Mouse (Mus musculus): ENCODE results near the gene Gm10197. TPM values are rescaled to one million over a fixed set of nuclear protein-coding genes. Genes with fewer than 3 reads are reported as not detected.

Gm10197 gene
- polyA plus RNA-seq, 1 experiment from 2014 or later: not detected

GRCm38 (mm10) chr19:53369469-53370043 is 2.0 kb downstream of the Gm10197 start:
- 36% methylated on average over 14 of the region's 14 CpGs for WGBS (ENCODE audit: insufficient replicate concordance)
- Histone ChIP-seq H3K4me1 (replicated peaks) (peaks cover 19% of the 10 kb centered on the region), H3K9ac (no peak overlapping the region), H3K4me3 (replicated peaks) (no peak overlapping the region), H3K4me2 (no peak overlapping the region), H3K27me3 (no peaks in the 10 kb centered on the region), H3K9me3 (replicated peaks) (no peaks in the 10 kb centered on the region), H3K36me3 (peaks cover 38% of the 10 kb centered on the region), H3K27ac (no peak overlapping the region)
- peak; percentile 44; the same call in 1 of the 2 replicates for ATAC-seq (ENCODE audit: low read depth)
- DNase-seq: peak; percentile 48

DNA sequence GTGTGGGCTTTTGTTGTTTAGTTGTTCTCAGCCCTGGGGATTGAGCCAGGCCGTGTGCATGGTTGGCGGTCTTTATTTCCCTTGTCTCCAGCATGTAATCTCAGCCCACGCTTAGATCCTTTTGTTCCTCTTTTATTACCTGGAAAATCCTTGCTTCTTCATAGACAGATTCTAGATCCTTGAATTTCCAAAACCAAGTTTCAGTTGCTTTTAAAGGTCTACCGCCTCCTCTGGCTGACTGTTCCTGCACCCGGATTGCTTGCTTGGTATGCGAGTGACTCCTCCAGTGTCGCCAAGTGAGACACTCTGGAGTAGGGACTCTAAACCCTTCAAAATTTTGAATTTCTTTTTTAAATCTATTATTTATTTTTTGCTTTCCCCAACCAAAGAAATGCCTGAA is 4.7 kb downstream of the Gm10197 start:
- peaks cover 19% of the 10 kb centered on the region for H3K4me1 ChIP-seq (replicated peaks)
- ATAC-seq (ENCODE audit: low read depth) (no peak), DNase-seq (no peak)
- 84% methylated on average over 7 of the region's 7 CpGs for WGBS (ENCODE audit: insufficient replicate concordance)
- no peaks in the 10 kb centered on the region for H3K9me3 ChIP-seq (replicated peaks)
- H3K27me3 ChIP-seq: no peaks in the 10 kb centered on the region
- no peak overlapping the region for H3K4me2 ChIP-seq
- H3K27ac ChIP-seq: no peak overlapping the region
- peaks cover 12% of the 10 kb centered on the region for H3K36me3 ChIP-seq
- no peak overlapping the region for H3K9ac ChIP-seq
- no peak overlapping the region for H3K4me3 ChIP-seq (replicated peaks)

DNA sequence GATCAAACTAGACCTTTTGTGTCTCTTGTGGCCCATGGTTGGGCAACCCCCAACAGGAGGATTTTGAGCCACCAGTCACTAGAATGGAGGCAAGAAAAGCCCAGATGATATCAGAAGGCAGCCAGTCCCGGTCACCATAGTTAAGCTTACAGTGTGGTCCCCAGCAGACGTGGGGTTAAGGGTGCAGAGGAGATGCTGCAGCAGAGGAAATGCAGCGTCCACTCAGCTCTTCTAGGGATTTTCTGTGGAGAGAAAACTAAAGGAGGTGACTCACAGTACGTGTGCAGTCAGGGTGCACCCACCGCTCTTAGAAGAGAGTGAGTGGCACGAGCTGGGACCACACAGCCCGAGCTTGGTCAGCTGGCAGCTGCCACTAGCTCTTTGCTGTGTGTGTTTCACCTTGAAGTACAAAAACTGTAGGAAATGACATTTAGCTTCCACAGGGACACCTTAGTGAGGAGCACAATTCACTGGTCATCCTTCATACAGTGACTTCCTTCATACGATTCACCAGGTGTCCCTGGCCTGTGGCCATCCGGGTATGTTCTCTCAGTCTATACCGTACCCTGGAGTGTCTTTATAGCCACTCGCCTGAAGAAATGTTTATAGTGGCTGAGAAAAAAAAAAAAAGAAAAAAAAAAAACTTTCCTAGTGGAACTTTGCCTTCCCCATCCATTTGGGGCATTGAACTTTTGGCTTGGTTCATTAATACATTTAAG is 5.3 kb downstream of the Gm10197 start:
- DNase-seq (no peak), ATAC-seq (ENCODE audit: low read depth) (no peak)
- Histone ChIP-seq H3K9ac (no peak overlapping the region), H3K27ac (no peak overlapping the region), H3K9me3 (replicated peaks) (no peaks in the 10 kb centered on the region), H3K4me3 (replicated peaks) (no peak overlapping the region), H3K4me1 (replicated peaks) (peaks cover 21% of the 10 kb centered on the region), H3K4me2 (no peak overlapping the region), H3K36me3 (peaks cover 6% of the 10 kb centered on the region), H3K27me3 (no peaks in the 10 kb centered on the region)
- WGBS (ENCODE audit: insufficient replicate concordance): 80% methylated on average over 11 of the region's 11 CpGs

DNA sequence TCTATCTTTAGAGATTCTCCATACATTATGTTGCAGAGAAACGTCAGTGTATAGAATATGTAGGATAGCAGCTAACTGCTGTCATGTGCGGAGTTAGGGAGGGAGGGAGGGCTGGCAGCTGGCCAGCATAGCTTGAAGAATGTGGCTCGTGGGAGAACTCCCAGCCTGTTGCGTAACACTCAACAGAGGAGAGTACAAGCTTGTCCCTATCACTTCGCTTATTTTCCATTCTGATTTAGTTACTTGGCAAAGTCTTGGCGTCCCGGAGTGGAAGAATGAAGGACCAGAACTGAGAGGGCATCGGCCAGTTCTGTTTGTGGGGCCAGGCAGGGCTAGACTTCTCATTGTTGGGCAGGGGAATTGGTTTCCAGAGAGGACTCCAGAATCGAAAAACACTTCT is 6.6 kb downstream of the Gm10197 start:
- ATAC-seq (ENCODE audit: low read depth) (0 out of 2 replicates have a peak, but pooled peaks have one; percentile 38), DNase-seq (no peak)
- Histone ChIP-seq H3K27ac (no peak overlapping the region), H3K9me3 (replicated peaks) (no peaks in the 10 kb centered on the region), H3K4me3 (replicated peaks) (no peak overlapping the region), H3K9ac (no peak overlapping the region), H3K36me3 (peaks cover under 1% of the 10 kb centered on the region; the same call in 1 of the 2 replicates), H3K27me3 (no peaks in the 10 kb centered on the region), H3K4me2 (0 out of 2 replicates have a peak overlapping the region, but pooled peaks have one; percentile 8), H3K4me1 (replicated peaks) (peaks cover 33% of the 10 kb centered on the region)
- 52% methylated on average over 9 of the region's 9 CpGs for WGBS (ENCODE audit: insufficient replicate concordance)

- no peaks in the 10 kb centered on the region for H3K36me3 ChIP-seq
- H3K9me3 ChIP-seq (replicated peaks): no peaks in the 10 kb centered on the region
- no peak overlapping the region for H3K4me2 ChIP-seq
- no peaks in the 10 kb centered on the region for H3K27me3 ChIP-seq
- no peak overlapping the region for H3K27ac ChIP-seq
- no peak overlapping the region for H3K4me3 ChIP-seq (replicated peaks)
- peaks cover 36% of the 10 kb centered on the region for H3K4me1 ChIP-seq (replicated peaks)
- WGBS (ENCODE audit: insufficient replicate concordance): 77% methylated on average over 2 of the region's 2 CpGs
- ATAC-seq (ENCODE audit: low read depth): no peak
- no peak for DNase-seq
- no peak overlapping the region for H3K9ac ChIP-seq
Measured at GRCm38 (mm10) chr19:53364551-53364950, 7.0 kb downstream of the Gm10197 start.

DNA sequence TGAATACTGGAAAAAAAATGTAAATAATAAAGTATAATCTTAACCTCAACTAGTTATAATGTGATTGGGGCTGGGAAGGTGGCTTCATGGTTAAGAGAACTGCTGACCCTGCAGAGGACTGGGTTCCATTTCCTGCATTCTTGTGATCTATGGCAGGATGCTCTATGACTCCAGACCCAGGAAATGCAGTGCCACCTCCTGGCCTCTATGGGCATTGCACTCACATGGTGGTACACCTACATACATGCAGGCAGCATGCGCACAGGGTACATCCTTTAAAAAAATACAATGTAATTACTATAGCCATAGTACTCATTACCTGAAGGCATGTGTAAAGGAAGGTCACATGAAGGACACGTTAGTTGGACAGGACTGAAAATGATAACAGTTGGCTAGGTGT is 8.6 kb downstream of the Gm10197 start:
- 42% methylated on average over 2 of the region's 2 CpGs for WGBS (ENCODE audit: insufficient replicate concordance)
- H3K27me3 ChIP-seq: no peaks in the 10 kb centered on the region
- H3K4me2 ChIP-seq: no peak overlapping the region
- no peaks in the 10 kb centered on the region for H3K9me3 ChIP-seq (replicated peaks)
- no peak overlapping the region for H3K4me3 ChIP-seq (replicated peaks)
- no peak overlapping the region for H3K9ac ChIP-seq
- peaks cover 35% of the 10 kb centered on the region for H3K4me1 ChIP-seq (replicated peaks)
- H3K27ac ChIP-seq: no peak overlapping the region
- no peaks in the 10 kb centered on the region for H3K36me3 ChIP-seq
- ATAC-seq (ENCODE audit: low read depth) (peak; percentile 50; the same call in 1 of the 2 replicates), DNase-seq (peak; percentile 47)

DNA sequence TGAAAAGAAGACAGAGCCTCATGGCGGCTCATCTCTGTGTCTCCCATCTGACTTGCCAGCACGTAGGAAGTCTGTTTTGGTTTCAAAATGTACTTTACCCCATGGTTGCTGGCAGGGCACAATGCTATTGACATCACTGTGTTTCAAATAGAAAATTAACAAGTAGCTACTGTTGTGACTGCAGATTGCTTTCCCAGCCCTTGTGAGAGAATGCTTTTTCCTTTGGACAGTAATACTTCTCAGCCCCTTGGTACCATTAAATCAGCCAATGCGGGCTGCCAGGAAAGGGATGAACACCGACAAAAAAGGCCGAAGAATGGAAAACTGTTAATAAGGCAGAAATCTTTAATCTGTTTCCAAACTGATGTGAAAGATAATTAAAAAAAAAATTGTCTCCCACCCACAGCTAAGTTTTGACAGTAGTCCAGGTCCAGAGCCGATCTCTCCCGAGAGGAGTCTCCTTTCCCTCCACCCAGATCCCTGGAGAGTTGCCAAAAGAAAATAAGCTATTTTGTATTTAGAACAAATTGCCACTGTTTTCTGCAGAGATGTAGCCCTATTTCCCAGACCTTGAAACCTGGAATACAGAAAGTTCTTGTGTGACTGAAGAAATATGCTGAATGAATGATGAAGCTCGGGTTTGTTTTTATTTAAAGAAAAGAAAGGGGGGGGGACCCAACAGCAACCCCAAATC is 11.2 kb downstream of the Gm10197 start:
- DNase-seq (no peak), ATAC-seq (ENCODE audit: low read depth) (no peak)
- H3K4me3 ChIP-seq (replicated peaks): no peak overlapping the region
- H3K4me2 ChIP-seq: no peak overlapping the region
- no peaks in the 10 kb centered on the region for H3K36me3 ChIP-seq
- 76% methylated on average over 8 of the region's 8 CpGs for WGBS (ENCODE audit: insufficient replicate concordance)
- H3K9ac ChIP-seq: no peak overlapping the region
- H3K4me1 ChIP-seq (replicated peaks): peaks cover 29% of the 10 kb centered on the region
- H3K9me3 ChIP-seq (replicated peaks): no peaks in the 10 kb centered on the region
- no peak overlapping the region for H3K27ac ChIP-seq
- no peaks in the 10 kb centered on the region for H3K27me3 ChIP-seq

GRCm38 (mm10) chr19:53359160-53360033 is 12.2 kb downstream of the Gm10197 start:
- 74% methylated on average over 22 of the region's 22 CpGs for WGBS (ENCODE audit: insufficient replicate concordance)
- H3K9ac ChIP-seq: no peak overlapping the region
- no peak overlapping the region for H3K27ac ChIP-seq
- no peaks in the 10 kb centered on the region for H3K36me3 ChIP-seq
- ATAC-seq (ENCODE audit: low read depth) (no peak), DNase-seq (no peak)
- H3K9me3 ChIP-seq (replicated peaks): no peaks in the 10 kb centered on the region
- H3K4me1 ChIP-seq (replicated peaks): peaks cover 24% of the 10 kb centered on the region
- H3K4me2 ChIP-seq: no peak overlapping the region
- H3K4me3 ChIP-seq (replicated peaks): no peak overlapping the region
- no peaks in the 10 kb centered on the region for H3K27me3 ChIP-seq

GRCm38 (mm10) chr19:53355065-53355464 is 16.5 kb downstream of the Gm10197 start:
- no peak overlapping the region for H3K9ac ChIP-seq
- H3K4me1 ChIP-seq (replicated peaks): peaks cover 15% of the 10 kb centered on the region
- H3K27me3 ChIP-seq: no peaks in the 10 kb centered on the region
- no peak for ATAC-seq (ENCODE audit: low read depth)
- no peak overlapping the region for H3K27ac ChIP-seq
- no peak for DNase-seq
- H3K36me3 ChIP-seq: peaks cover 13% of the 10 kb centered on the region; the same call in 1 of the 2 replicates
- H3K4me2 ChIP-seq: no peak overlapping the region
- no peaks in the 10 kb centered on the region for H3K9me3 ChIP-seq (replicated peaks)
- WGBS (ENCODE audit: insufficient replicate concordance): 85% methylated on average over 16 of the region's 16 CpGs
- H3K4me3 ChIP-seq (replicated peaks): no peak overlapping the region

DNA sequence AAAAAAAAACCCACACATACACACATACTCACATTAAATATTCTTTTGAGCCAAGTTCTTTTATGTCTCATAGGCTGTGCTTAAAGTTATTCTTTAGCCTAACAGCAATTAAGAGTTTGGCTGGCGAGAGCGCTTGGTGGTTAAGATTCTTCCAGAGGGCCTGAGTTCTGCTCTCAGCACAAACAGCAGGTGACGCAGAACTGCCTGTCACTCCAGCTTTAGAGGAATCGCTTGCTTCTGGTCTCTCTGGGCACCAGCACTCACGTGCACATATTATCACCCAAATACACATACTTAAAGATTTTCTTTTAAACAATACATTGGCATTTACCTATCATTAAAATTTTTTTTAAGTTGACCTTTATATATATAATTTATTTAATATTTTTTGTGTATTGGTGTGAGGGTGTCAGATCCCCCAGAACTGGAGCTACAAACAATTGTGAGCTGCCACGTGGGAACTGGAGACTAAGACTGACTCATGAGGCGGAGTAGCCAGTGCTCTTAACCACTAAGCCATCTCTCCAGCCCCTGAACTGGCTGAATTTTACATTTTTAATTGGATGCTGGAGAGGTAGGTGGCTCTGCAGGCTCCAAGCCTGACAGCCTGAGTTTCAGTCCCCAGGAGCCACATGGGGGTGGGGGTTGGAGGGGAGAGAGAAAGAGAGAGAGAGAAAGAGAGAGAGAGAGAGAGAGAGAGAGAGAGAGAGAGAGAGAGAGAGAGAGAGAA is 17.1 kb downstream of the Gm10197 start:
- no peaks in the 10 kb centered on the region for H3K9me3 ChIP-seq (replicated peaks)
- no peak overlapping the region for H3K27ac ChIP-seq
- no peak overlapping the region for H3K9ac ChIP-seq
- peaks cover 16% of the 10 kb centered on the region; the same call in 1 of the 2 replicates for H3K36me3 ChIP-seq
- ATAC-seq (ENCODE audit: low read depth): no peak
- no peak for DNase-seq
- no peaks in the 10 kb centered on the region for H3K27me3 ChIP-seq
- H3K4me1 ChIP-seq (replicated peaks): peaks cover 8% of the 10 kb centered on the region
- WGBS (ENCODE audit: insufficient replicate concordance): 81% methylated on average over 7 of the region's 7 CpGs
- no peak overlapping the region for H3K4me3 ChIP-seq (replicated peaks)
- H3K4me2 ChIP-seq: no peak overlapping the region
